Mouse (Mus musculus) cortical plate, adult 2 months (tissue): Measurements from ENCODE around the gene Gm17018.

ENCODE experiments used
- CTCF ChIP-seq: fragments of 200-500 bp; IDR thresholded peaks from 2 replicates; pipeline ENCODE4 v1.5.1; 2011; ENCODE audit warnings: mild to moderate bottlenecking, control low read depth, low read length; ENCODE audit not compliant: insufficient read depth; ENCODE audit errors: extremely low read depth
- POLR2A ChIP-seq: fragments of 200-500 bp; IDR thresholded peaks from 2 replicates; pipeline ENCODE4 v1.6.1; 2011; ENCODE audit warnings: mild to moderate bottlenecking, low read length, control low read depth; ENCODE audit not compliant: insufficient read depth; ENCODE audit errors: extremely low read depth

DNA sequence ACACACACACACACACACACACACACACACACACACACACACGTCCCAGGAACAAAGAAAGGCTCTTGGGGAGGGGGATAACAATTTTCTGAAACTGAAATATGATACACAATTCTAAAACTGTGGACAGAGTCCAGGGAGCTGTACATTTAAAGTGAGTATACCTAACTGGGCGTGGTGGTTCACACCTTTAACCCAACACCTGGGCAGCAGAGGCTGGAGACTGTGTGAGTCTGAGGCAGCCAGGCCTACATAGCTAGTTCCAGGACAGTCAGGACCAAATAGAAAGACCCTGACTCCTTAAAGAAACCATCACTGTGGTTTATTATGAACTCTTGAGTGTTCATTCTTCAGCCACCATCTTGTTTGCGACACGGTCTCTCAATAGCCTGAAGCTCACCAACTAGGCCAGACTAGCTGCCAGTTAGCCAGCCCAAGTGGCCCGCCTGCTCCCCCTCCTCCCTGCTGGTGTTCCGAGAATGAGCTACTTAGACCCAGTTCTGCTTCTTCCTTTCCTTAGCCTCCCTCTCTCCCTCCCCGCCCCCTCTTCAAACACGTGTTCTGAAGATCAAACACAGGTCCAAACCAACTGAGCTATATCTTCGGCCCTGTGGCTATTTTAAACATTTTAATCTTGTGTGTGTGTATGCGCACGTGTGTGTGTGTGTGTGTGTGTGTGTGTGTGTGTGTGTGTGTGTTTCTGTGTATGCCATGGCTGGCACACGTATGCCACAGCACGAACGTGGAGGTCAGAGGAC is 59.5 kb downstream of the Gm17018 start:
- TF ChIP-seq CTCF (no peak), POLR2A (no peak)
